Mouse (Mus musculus): ENCODE results near the gene Map3k21. TPM values are rescaled to one million over a fixed set of nuclear protein-coding genes. Genes with fewer than 3 reads are reported as not detected.

The Map3k21 gene
- polyA plus RNA-seq, 1 experiment from 2014 or later = 0.04 TPM

DNA sequence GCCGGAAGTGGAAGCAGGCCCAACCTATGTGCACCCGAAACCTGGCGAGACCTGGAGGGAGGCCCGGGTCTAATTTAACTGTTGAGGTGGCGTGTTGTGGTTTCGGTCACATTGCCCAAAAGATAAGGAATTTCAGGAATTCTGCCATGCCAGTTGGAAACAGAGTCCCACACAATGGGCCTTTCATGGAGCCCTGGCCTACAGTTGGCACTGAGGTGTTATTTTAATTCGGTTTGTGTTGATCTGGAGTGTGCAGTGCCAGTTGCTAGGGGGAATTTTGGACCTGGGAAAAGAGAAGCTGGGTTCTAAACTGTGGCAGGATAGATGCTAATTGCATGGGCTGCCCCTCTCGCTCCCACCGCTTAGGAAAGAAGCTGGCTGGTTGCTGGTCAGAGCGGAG lies 10.0 kb downstream of the Map3k21 start:
- Histone ChIP-seq H3K27ac (replicated peaks) (no peak overlapping the region), H3K27me3 (replicated peaks; ENCODE audit: low read depth, poor library complexity, severe bottlenecking) (peaks cover 17% of the 10 kb centered on the region)
- 69% methylated on average over 10 of the region's 10 CpGs for WGBS

DNA sequence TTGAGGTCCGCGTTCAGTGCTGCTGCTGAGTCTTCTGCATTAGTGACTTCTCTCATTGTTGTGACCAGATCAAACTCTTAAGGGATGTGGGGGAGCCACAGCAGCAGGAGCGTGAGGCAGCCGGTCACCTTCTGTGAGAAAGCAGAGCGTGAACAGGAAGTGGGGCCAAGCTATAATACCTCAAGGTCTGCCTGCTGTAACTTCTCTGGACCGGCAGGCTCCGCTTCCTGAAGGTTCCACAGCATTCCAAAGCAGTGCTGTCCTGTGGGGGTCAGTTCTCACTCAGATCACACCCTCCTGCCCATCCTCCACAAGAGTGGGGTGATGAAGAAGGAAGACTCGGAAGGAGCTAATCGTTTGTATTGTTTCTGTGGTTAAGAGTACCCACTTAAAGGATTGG lies 10.5 kb downstream of the Map3k21 start:
- H3K9me3 ChIP-seq = no peaks in the 10 kb centered on the region
- no peak overlapping the region for H3K4me3 ChIP-seq
- peaks cover 19% of the 10 kb centered on the region for H3K4me1 ChIP-seq
- H3K27ac ChIP-seq (replicated peaks) = no peak overlapping the region
- 63% methylated on average over 9 of the region's 9 CpGs for WGBS
- no peaks in the 10 kb centered on the region for H3K36me3 ChIP-seq (replicated peaks)
- peaks cover 16% of the 10 kb centered on the region for H3K27me3 ChIP-seq (replicated peaks; ENCODE audit: low read depth, poor library complexity, severe bottlenecking)
- DNase-seq (ENCODE audit: low spot score) = no peak

More for the DNA sequence above, 10.0 kb downstream of the Map3k21 start:
- H3K4me1 ChIP-seq = peaks cover 19% of the 10 kb centered on the region
- H3K9me3 ChIP-seq = no peaks in the 10 kb centered on the region
- no peak for DNase-seq (ENCODE audit: low spot score)
- no peak overlapping the region for H3K4me3 ChIP-seq
- H3K36me3 ChIP-seq (replicated peaks) = no peaks in the 10 kb centered on the region

DNA sequence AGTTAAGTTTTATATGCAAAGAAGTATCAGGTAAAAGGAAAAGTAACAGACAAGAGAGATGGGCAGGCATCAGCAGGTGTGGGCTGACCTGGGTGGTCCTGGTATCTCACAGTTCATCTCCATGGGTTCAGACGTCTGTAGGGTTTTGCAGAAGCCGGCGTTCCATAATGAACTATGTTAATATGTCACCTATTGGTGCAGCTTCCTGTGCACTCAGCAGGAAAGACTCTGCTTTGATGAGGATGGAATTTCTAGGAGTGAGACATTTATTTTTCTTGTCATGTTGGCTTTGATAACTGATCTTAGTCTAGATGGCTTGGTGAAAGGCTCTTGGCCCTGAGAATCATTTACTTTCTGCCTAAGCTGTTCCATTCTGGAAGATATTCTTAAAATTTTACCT lies 12.1 kb downstream of the Map3k21 start:
- Histone ChIP-seq H3K27ac (replicated peaks) (no peak overlapping the region), H3K9me3 (no peaks in the 10 kb centered on the region), H3K27me3 (replicated peaks; ENCODE audit: low read depth, poor library complexity, severe bottlenecking) (peaks cover 12% of the 10 kb centered on the region; the same call in 1 of the 2 replicates), H3K4me3 (no peak overlapping the region), H3K4me1 (peaks cover 19% of the 10 kb centered on the region), H3K36me3 (replicated peaks) (no peaks in the 10 kb centered on the region)
- 82% methylated on average over 3 of the region's 3 CpGs for WGBS
- no peak for DNase-seq (ENCODE audit: low spot score)

DNA sequence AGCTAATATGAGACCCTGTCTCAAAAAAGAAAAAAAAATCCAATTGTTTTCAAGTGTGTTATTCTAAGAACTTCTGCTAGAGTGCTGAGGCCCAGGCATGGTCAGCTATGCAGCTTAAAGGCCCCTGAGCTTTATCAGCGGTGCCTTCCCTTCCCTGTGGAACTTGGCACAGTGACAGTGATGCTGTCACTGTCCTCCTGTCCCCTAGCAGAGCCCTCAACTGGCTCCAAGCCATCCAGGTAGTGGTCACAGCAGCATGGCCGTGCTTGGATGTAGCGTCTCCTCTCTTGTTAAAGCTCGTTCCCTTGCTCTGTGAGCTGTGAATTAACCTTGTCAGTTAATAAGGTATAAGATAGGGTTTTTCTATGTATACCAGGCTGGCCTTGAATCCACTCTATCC lies 16.4 kb downstream of the Map3k21 start:
- Histone ChIP-seq H3K4me3 (no peak overlapping the region), H3K27me3 (replicated peaks; ENCODE audit: low read depth, poor library complexity, severe bottlenecking) (no peaks in the 10 kb centered on the region), H3K36me3 (replicated peaks) (no peaks in the 10 kb centered on the region), H3K27ac (replicated peaks) (no peak overlapping the region), H3K4me1 (no peaks in the 10 kb centered on the region), H3K9me3 (no peaks in the 10 kb centered on the region)
- DNase-seq (ENCODE audit: low spot score) = no peak
- WGBS = 89% methylated on average over 4 of the region's 4 CpGs

DNA sequence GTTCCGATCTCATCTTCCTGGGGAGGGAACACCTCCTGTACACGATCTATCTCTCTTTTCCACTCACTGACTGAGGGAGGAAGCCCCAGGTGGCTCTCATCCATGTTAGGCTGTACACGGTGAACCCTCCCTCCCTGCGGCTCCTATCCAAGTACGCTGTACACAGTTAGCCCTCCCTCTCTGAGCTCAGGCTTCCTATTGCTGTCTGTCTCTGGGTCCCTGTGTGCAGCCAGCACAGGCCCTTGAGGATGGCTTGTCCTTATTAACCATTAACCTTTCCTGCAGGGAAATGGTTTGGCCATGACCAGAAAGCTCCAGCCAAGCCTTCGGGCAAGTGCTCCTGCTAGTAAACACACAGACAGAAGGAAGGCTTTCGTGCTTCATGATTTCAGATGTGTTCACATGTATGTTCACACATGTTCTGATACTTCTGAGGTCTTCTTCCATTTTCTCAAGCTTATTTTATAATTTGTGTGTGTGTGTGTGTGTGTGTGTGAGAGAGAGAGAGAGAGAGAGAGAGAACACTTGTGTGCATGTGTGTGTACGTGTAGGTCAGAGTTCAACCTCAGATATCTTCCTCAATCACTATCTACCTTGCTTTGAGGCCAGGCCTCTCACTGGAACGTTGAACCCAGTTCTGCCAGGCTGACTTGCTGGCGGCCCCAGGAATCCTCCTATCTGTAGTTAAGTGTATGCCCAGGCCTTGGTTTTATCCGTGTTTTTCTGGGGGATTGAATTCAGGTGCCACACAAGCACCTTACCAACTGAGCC lies 20.2 kb downstream of the Map3k21 start:
- WGBS = 87% methylated on average over 11 of the region's 11 CpGs
- DNase-seq (ENCODE audit: low spot score) = no peak
- Histone ChIP-seq H3K27me3 (replicated peaks; ENCODE audit: low read depth, poor library complexity, severe bottlenecking) (no peaks in the 10 kb centered on the region), H3K27ac (replicated peaks) (no peak overlapping the region), H3K9me3 (peaks cover 8% of the 10 kb centered on the region; the same call in 1 of the 2 replicates), H3K36me3 (replicated peaks) (no peaks in the 10 kb centered on the region), H3K4me3 (no peak overlapping the region), H3K4me1 (no peaks in the 10 kb centered on the region)

DNA sequence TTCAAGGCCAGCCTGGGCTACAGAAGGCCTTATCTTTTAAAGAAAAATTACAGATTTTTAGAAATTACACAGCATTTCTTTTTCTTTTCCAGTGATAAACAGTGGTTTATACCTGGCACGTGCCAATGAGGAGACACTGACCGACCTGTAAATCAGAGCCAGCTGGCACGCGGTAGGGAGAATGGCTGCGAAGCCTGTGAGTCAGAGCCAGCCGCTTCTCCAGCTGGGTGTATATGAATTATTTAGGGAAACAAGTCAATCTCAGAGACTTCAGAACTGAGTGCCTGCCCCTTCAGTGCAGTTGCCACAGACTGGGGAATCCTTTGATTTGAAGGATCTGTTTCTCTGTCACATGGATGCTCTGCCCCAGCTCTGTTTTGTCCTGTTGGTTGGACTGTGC lies 21.6 kb downstream of the Map3k21 start:
- DNase-seq (ENCODE audit: low spot score) = no peak
- 97% methylated on average over 6 of the region's 6 CpGs for WGBS
- no peak overlapping the region for H3K27ac ChIP-seq (replicated peaks)
- H3K4me1 ChIP-seq = no peaks in the 10 kb centered on the region
- no peak overlapping the region for H3K4me3 ChIP-seq
- H3K36me3 ChIP-seq (replicated peaks) = no peaks in the 10 kb centered on the region
- H3K27me3 ChIP-seq (replicated peaks; ENCODE audit: low read depth, poor library complexity, severe bottlenecking) = no peaks in the 10 kb centered on the region
- peaks cover 8% of the 10 kb centered on the region; the same call in 1 of the 2 replicates for H3K9me3 ChIP-seq

DNA sequence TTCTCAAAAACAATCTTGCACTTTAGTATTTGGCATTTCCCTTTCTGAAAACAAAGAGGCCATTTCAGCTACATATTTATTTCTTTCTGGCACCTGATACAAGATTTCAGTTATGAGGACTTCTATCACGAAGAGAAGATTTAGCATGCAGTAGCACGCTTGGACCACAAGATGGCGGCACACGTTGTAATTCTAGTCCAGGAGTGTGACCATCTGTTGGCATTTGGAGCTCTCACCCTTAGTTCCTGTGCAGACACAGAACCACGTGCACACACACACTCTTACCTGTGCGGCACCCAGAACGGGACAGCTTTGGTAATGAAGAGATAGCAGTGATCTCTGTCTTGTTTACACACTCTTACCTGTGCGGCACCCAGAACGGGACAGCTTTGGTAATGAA lies 25.4 kb downstream of the Map3k21 start:
- Histone ChIP-seq H3K27ac (replicated peaks) (no peak overlapping the region), H3K9me3 (peaks cover 8% of the 10 kb centered on the region; the same call in 1 of the 2 replicates), H3K36me3 (replicated peaks) (no peaks in the 10 kb centered on the region), H3K4me1 (no peaks in the 10 kb centered on the region), H3K4me3 (no peak overlapping the region), H3K27me3 (replicated peaks; ENCODE audit: low read depth, poor library complexity, severe bottlenecking) (no peaks in the 10 kb centered on the region)
- WGBS = 51% methylated on average over 9 of the region's 9 CpGs
- DNase-seq (ENCODE audit: low spot score) = peak; percentile 61

DNA sequence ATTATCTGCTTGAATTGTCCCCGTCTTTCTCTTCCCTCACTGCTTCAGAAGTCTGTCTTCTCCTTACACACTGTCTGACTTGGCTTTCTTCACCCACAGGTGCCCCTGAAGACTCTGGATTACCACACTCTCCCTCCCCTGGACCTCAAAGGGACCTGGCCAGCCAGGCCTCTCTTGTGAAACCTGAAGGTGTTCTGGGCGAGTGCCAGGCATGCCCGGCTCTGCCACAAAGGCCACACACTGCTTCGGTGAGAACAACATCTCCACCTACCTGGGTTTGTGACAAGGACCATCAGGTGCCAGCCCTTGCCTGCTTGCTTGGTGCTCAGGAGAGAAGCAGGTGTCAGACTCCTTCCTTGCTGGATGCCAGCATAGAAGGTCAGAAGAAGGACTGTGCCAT lies 34.3 kb downstream of the Map3k21 start:
- Histone ChIP-seq H3K4me3 (no peak overlapping the region), H3K27me3 (replicated peaks; ENCODE audit: low read depth, poor library complexity, severe bottlenecking) (no peaks in the 10 kb centered on the region), H3K4me1 (no peaks in the 10 kb centered on the region), H3K27ac (replicated peaks) (no peak overlapping the region), H3K9me3 (no peaks in the 10 kb centered on the region), H3K36me3 (replicated peaks) (no peaks in the 10 kb centered on the region)
- WGBS = 85% methylated on average over 4 of the region's 4 CpGs
- no peak for DNase-seq (ENCODE audit: low spot score)

DNA sequence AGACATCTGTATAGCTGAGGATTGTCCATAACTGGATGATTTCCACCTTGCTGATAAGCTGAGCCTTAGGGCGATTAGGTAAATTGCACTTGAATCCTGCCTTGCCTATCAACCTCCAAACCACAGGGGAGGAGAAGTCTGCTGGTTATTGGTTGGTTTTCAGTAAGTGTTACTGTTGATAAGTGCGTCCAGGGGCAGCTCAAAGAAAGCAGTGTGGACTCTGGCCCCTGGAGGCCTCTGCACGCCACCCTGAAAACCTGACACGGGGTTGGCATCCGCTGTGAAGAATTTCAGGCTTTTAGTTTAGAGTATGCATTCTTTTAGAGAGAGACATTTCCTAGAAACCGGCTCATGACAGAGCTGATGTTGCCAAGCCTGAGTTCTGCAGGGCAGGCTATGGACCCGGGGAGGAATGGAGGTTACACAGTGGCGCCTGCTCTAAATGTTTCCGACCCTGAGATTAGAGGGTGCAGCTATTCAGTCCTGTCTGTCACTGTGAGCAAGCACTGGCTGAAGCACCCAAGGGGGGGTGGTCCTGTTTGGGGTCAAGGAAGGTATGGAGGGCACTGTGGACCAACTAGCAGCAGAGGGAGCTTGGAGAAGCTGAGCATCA lies 38.6 kb downstream of the Map3k21 start:
- H3K9me3 ChIP-seq = no peaks in the 10 kb centered on the region
- H3K4me1 ChIP-seq = 0 out of 2 replicates have a peak, but pooled peaks cover 4% of the 10 kb centered on the region
- H3K4me3 ChIP-seq = no peak overlapping the region
- no peak for DNase-seq (ENCODE audit: low spot score)
- 86% methylated on average over 9 of the region's 9 CpGs for whole genome bisulfite sequencing
- no peak overlapping the region for H3K27ac ChIP-seq (replicated peaks)
- H3K36me3 ChIP-seq (replicated peaks) = no peaks in the 10 kb centered on the region
- peaks cover 9% of the 10 kb centered on the region for H3K27me3 ChIP-seq (replicated peaks; ENCODE audit: low read depth, poor library complexity, severe bottlenecking)

DNA sequence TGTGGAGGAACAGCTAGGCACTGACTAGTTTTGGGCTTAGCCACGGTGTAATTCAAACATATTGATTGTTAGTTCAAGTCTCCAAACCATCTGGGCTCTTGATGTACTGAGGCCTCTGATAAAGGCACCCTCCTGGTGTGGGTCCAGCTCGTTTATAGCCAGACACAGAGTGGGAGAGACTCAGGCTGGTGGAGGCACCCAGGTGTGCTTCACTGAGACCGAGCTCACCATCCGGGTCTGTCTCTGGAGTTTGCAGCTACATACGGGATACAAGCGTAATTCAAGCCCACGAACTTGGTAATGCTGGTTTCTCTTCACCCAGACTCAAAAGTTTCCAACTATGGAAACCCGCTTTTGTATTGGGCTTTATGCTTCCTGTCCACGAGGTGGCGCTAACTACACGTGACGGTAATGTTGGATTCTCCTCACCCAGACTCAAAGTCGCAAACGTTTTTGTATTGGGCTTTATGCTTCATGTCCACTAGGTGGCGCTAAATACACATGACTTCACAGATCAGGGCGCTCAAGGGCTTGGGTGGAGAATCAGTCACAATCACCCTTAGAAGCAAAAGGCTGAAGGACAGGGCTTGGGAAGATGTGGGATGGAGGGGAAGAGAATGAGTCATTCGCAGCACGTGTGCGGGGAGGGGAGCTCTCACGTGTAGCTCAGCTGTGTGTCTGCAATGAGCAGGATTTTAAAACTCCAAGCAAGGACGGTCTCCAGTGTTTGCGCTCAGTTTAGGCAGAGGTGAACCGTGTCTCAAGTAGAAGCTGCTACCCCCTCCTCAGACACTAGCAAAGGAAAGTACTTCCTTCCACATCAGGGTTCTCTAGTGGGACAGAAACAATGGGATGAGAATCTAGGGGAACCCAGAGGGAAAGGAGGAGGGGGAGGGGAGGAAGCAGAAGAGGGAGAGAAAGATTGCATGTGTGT lies 40.0 kb downstream of the Map3k21 start:
- Histone ChIP-seq H3K4me1 (0 out of 2 replicates have a peak, but pooled peaks cover 4% of the 10 kb centered on the region), H3K27me3 (replicated peaks; ENCODE audit: low read depth, poor library complexity, severe bottlenecking) (peaks cover 9% of the 10 kb centered on the region), H3K9me3 (no peaks in the 10 kb centered on the region), H3K27ac (replicated peaks) (no peak overlapping the region), H3K36me3 (replicated peaks) (no peaks in the 10 kb centered on the region), H3K4me3 (no peak overlapping the region)
- DNase-seq (ENCODE audit: low spot score) = peak; percentile 84
- 23% methylated on average over 23 of the region's 23 CpGs for WGBS

DNA sequence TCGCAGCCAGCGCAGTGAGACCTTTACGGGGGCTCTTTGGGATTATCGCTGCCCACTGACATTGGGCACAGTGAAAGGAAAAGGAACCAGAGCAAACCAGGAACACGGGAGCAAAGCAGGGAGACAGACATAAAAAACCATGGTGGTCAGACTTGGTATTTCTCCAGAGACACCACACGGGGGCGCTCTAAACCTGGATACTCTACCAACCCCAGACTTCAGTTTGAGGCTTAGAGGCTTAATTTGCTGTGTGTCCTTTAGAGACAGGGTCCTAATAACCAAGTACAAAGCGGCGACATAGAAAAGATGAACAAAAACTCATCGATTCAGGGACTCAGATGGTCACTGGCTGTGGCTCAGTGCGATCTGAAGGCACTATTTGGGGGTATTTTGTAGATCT lies 45.4 kb downstream of the Map3k21 start:
- H3K27ac ChIP-seq (replicated peaks) = no peak overlapping the region
- DNase-seq (ENCODE audit: low spot score) = peak; percentile 72
- no peak overlapping the region for H3K4me3 ChIP-seq
- 0 out of 2 replicates have a peak, but pooled peaks cover under 1% of the 10 kb centered on the region for H3K4me1 ChIP-seq
- peaks cover 15% of the 10 kb centered on the region for H3K27me3 ChIP-seq (replicated peaks; ENCODE audit: low read depth, poor library complexity, severe bottlenecking)
- no peaks in the 10 kb centered on the region for H3K36me3 ChIP-seq (replicated peaks)
- H3K9me3 ChIP-seq = peaks cover 4% of the 10 kb centered on the region; the same call in 1 of the 2 replicates
- WGBS = 13% methylated on average over 11 of the region's 11 CpGs

DNA sequence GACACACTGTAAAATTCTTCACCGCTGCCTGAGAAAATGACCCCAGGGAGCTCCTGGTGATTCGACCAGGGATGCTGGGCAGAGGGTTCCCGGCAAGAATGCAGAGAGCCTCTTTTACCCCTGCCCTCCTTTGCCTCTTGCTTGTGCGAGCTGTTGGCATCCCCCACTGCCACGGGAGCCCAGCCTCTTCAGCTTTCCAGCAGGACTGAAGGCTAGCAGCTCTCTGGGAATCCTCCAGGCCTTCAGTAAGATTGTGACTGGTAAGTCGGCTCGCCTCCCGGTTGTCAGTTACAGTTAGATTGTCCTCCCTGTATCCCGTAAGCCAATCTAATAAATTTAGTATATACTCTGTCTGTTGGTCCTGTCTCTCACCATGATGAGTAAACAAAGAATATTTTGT lies 46.5 kb downstream of the Map3k21 start:
- Histone ChIP-seq H3K27me3 (replicated peaks; ENCODE audit: low read depth, poor library complexity, severe bottlenecking) (peaks cover 12% of the 10 kb centered on the region), H3K4me1 (no peaks in the 10 kb centered on the region), H3K4me3 (no peak overlapping the region), H3K27ac (replicated peaks) (no peak overlapping the region), H3K9me3 (peaks cover 11% of the 10 kb centered on the region; the same call in 1 of the 2 replicates), H3K36me3 (replicated peaks) (no peaks in the 10 kb centered on the region)
- 82% methylated on average over 9 of the region's 9 CpGs for WGBS
- DNase-seq (ENCODE audit: low spot score) = no peak

Data from embryonic facial prominence, embryonic 10.5 days (tissue).